In the genomic region with DNA sequence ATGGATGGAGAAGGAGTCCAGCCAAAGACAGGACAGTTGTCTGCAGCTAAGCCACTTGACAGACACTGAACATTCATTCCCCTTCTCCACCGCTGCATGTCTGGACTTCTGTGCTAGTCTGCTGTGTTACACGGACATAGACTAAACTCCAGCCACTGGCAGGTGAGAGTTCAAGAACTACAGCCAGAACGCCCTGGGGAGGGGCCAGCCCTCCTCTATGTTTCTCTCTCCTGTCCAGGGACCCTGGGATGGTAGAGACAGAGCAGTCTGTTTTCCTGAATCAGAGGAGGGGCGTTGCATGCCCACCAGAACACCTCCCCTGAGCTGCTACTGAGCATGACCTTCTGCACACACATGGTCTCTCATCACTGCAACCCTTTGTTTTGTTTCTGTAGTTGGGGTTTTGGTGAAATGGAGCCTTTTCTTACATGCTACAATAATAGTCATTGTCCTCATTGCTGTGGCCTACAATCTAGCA, we compare ENCODE assay signal across 11 mouse cellular contexts. TPM values are rescaled to one million over a fixed set of nuclear protein-coding genes. Genes with fewer than 3 reads are reported as not detected.
DNase-seq lines count a peak whose midpoint lies in the region; ATAC-seq lines count a peak whose summit lies in the region.
"Had no signal": no experiment of that assay in that cellular context is flagged by ENCODE, and none has a peak within 500 bp of the region (broad histone marks: within the 10 kb centered on the region; RNA-seq: fewer than 3 reads in every experiment).

No protein-coding gene starts in this region.

- H3K27me3 ChIP-seq in heart, embryonic 12.5 days (replicated peaks) = no peaks in the 10 kb centered on the region
- no peaks in the 10 kb centered on the region for H3K27me3 ChIP-seq in lung, embryonic 16.5 days (ENCODE audit: control insufficient read depth, insufficient read depth, low read depth, low read length)
- H3K27me3 ChIP-seq in limb, embryonic 10.5 days (ENCODE audit: low read depth, poor library complexity, severe bottlenecking) = no peaks in the 10 kb centered on the region
- H3K27me3 ChIP-seq in stomach, embryonic 15.5 days (replicated peaks) = no peaks in the 10 kb centered on the region

- no peak overlapping the region for H3K27ac ChIP-seq in heart, embryonic 12.5 days (ENCODE audit: poor library complexity, severe bottlenecking)
- H3K27ac ChIP-seq in lung, embryonic 16.5 days (ENCODE audit: low read length) = peak overlapping the region; percentile 61
- H3K27ac ChIP-seq in limb, embryonic 10.5 days = peak overlapping the region; percentile 12; the same call in 1 of the 2 replicates
- H3K27ac ChIP-seq in stomach, embryonic 15.5 days = peak overlapping the region; percentile 26; the same call in 1 of the 2 replicates

- 26% methylated on average over 4 of the region's 4 CpGs for WGBS in heart, embryonic 12.5 days
- WGBS in lung, embryonic 16.5 days = 25% methylated on average over 4 of the region's 4 CpGs
- 47% methylated on average over 4 of the region's 4 CpGs for WGBS in limb, embryonic 10.5 days
- 24% methylated on average over 4 of the region's 4 CpGs for WGBS in stomach, embryonic 15.5 days

- H3K9me3 ChIP-seq in heart, embryonic 12.5 days (replicated peaks) = no peaks in the 10 kb centered on the region
- no peaks in the 10 kb centered on the region for H3K9me3 ChIP-seq in lung, embryonic 16.5 days (ENCODE audit: control insufficient read depth, low read length)
- H3K9me3 ChIP-seq in limb, embryonic 10.5 days (replicated peaks) = no peaks in the 10 kb centered on the region
- no peaks in the 10 kb centered on the region for H3K9me3 ChIP-seq in stomach, embryonic 15.5 days

- H3K4me1 ChIP-seq in heart, embryonic 12.5 days (replicated peaks) = peaks cover 13% of the 10 kb centered on the region
- H3K4me1 ChIP-seq in lung, embryonic 16.5 days (replicated peaks; ENCODE audit: control insufficient read depth, insufficient read depth, low read length) = peaks cover 5% of the 10 kb centered on the region
- peaks cover 24% of the 10 kb centered on the region for H3K4me1 ChIP-seq in limb, embryonic 10.5 days
- H3K4me1 ChIP-seq in stomach, embryonic 15.5 days = no peaks in the 10 kb centered on the region

- no peak overlapping the region for H3K4me3 ChIP-seq in heart, embryonic 12.5 days
- peak overlapping the region; percentile 7; the same call in 1 of the 2 replicates for H3K4me3 ChIP-seq in lung, embryonic 16.5 days (ENCODE audit: low read length)
- H3K4me3 ChIP-seq in limb, embryonic 10.5 days = no peak overlapping the region
- H3K4me3 ChIP-seq in stomach, embryonic 15.5 days (replicated peaks) = no peak overlapping the region

- no peak for DNase-seq in heart, adult 18-20 months
- no peak for DNase-seq in lung, postnatal 14 days
- DNase-seq in limb, embryonic 10.5 days (ENCODE audit: low spot score) = no peak
- DNase-seq in left cerebral cortex, postnatal 4 days = no peak
- DNase-seq: cerebellum, adult 11 months; right cerebral cortex, postnatal 14 days; thymus, postnatal 14 days had no signal

- intact Hi-C loops in left cerebral cortex, postnatal 4 days (cut with DNase I) = no loop called here

- H3K9ac ChIP-seq in heart, embryonic 12.5 days = no peak overlapping the region
- no peak overlapping the region for H3K9ac ChIP-seq in lung, embryonic 16.5 days (ENCODE audit: low read length)
- no peak overlapping the region for H3K9ac ChIP-seq in stomach, embryonic 15.5 days

- H3K4me2 ChIP-seq in heart, embryonic 12.5 days = peak overlapping the region; percentile 21
- H3K4me2 ChIP-seq in lung, embryonic 16.5 days (ENCODE audit: low read depth, low read length) = peak overlapping the region; percentile 28; the same call in 1 of the 2 replicates
- H3K4me2 ChIP-seq in stomach, embryonic 15.5 days = no peak overlapping the region; the same call in 1 of the 2 replicates

- H3K36me3 ChIP-seq in heart, embryonic 12.5 days = no peaks in the 10 kb centered on the region
- H3K36me3 ChIP-seq in lung, embryonic 16.5 days (ENCODE audit: control insufficient read depth, insufficient read depth, low read length) = no peaks in the 10 kb centered on the region
- H3K36me3 ChIP-seq in limb, embryonic 10.5 days = no peaks in the 10 kb centered on the region
- no peaks in the 10 kb centered on the region for H3K36me3 ChIP-seq in stomach, embryonic 15.5 days

- ATAC-seq in heart, embryonic 12.5 days (ENCODE audit: insufficient number of reproducible peaks, low FRiP score) = no peak
- no peak for ATAC-seq in lung, embryonic 16.5 days (ENCODE audit: low read depth)
- 0 out of 2 replicates have a peak, but pooled peaks have one; percentile 25 for ATAC-seq in stomach, embryonic 15.5 days (ENCODE audit: insufficient read depth, low FRiP score, low read depth)
- no peak for ATAC-seq in cerebellum, adult (ENCODE audit: insufficient number of reproducible peaks, low FRiP score, low TSS enrichment)

RNA-seq across cellular contexts. Expression of a gene that starts 8.4 kb away (rescaled TPM):
- polyA plus RNA-seq in heart, embryonic 12.5 days (2016; fragmentation: Nextera tagmentation; extraction: Ambion mirVana) = 30.5 and 34.7 TPM in 2 replicates
- total RNA-seq in heart, adult 18-20 months (2021) = 100 to 1,000 TPM in 1 of 2 experiments, 10 to 100 TPM in 1; 83.6 to 151 TPM
- 31.8 and 36.5 TPM in 2 replicates for polyA plus RNA-seq in lung, embryonic 16.5 days (2015; fragmentation: Nextera tagmentation; extraction: Ambion mirVana)
- polyA plus RNA-seq in limb, embryonic 10.5 days (2016; fragmentation: Nextera tagmentation; extraction: Ambion mirVana) = 18.0 and 26.2 TPM in 2 replicates
- 33.4 and 36.1 TPM in 2 replicates for polyA plus RNA-seq in stomach, embryonic 15.5 days (2015; fragmentation: Nextera tagmentation; extraction: Ambion mirVana)
- 10 to 100 TPM; 33.3 to 37.4 TPM for total RNA-seq in left cerebral cortex, postnatal 4 days (2021)
